Mouse (Mus musculus) mature B cell (primary cell): ENCODE results near the gene Fancf.

Experiments
- in situ Hi-C: fragments of 300-500 bp; cut with MboI; formaldehyde crosslinking; loops from 2 replicates; pipeline ENCODE4 v1.14.3; 2019

Fancf gene

DNA sequence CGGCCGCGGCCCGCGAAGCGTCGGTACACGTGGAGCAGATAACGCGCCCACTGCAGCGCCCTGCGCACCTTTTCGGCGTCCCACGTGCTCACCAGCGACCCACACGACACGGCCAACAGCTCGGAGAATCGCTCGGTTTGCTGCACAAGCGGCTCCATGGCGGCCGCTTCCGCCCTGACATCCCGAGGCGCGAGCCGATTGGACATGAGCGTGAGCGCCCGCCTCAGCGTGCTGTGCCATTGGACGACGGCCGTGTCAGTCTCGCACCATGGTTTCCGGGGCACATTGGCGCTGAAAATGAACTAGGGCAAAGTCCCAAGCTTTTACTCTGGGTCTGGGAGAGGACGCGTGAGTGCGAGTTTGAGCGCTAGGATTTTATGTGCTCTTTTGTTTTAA is at the start of gene Fancf:
TSS of gene Fancf (minus strand) at position 171 of the 396 bp plus-strand sequence.
- in situ Hi-C loops = no loop called here

- in situ Hi-C loops = no loop called here
Observed at GRCm38 (mm10) chr7:51899066-51899465, 37.0 kb upstream of the Fancf start.

GRCm38 (mm10) chr7:51894939-51895338 is 32.9 kb upstream of the Fancf start:
- in situ Hi-C loops = no loop called here

GRCm38 (mm10) chr7:51894133-51894801 is 32.2 kb upstream of the Fancf start:
- in situ Hi-C loops = no loop called here

- in situ Hi-C loops = no loop called here
Observed at GRCm38 (mm10) chr7:51893008-51893407, 30.9 kb upstream of the Fancf start.

DNA sequence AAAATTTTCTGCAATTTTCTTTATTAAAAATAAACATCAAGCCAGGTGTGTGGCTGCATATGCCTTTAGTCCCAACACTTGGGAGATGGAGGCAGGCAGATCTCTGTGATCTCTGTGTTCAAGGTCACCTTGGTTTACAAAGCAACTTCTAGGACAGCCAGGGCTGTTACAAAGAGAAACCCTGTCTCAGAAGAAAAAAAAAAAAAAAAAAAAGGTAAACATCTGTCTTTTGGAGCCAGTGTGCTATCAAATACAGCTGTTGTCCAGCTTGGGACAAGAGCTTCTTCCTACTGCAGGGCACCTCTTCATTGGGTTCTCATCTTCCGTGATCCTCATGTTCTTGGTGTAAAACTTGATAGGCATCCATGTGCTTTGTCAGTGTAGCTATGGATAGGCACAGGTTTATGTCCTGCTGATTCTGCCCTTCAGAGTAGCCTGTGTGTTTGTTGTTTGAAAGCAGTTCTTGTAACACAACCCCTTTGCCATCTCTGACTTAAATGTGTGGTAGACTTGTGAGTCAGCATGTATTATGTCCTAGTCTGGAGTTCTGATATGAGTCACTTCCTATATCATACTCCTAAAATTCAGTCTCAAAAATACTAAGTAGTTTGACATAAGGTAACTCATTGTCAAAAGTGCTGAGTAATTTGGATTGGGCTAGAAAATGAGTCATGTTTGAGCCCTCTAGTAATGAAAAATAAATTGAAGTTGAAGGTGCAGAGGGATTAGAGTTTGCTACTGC is 30.3 kb upstream of the Fancf start:
- in situ Hi-C loops = no loop called here

- in situ Hi-C loops = no loop called here
Observed at GRCm38 (mm10) chr7:51889601-51890000, 27.5 kb upstream of the Fancf start.

DNA sequence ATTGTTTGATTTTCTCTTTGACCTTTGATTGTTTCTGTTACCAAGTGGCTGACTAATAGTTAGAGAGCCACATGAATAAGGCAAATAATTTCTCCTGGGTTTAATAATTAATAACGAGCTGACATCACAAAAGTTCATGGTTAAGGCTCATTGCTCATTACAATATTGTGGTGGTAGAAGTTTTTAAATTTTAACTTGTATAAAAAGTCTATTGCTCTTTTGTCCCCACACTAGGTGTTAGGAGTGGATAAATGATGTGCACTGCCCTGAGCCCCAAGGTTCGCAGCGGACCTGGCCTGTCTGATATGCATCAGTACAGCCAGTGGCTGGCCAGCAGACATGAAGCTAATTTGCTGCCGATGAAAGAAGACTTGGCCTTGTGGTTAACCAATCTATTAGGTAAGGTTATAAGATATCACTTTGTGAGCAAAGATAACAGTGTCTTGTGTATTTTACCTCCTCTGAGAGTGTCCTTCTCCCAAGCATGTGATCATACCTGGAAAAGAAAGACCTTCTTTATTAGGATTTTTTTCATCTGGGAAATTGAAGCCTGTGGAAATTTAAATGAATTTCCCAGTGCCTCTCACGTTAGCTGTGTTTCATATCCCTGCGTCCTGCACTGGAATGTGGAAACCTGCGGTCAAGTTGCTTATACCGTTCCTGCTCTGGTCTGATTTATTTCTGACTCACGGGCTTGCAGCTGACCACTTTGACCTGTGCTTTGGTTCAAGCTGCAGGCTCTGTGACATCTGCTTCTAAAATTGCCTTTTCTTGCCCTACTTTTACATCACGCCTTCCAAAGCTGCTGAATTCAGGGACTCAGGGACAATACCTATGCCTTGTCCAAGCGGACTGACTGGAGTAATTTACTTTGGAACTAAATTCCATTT is 25.9 kb upstream of the Fancf start:
- in situ Hi-C loops = no loop called here

GRCm38 (mm10) chr7:51885345-51885744 is 23.3 kb upstream of the Fancf start:
- in situ Hi-C loops = no loop called here

GRCm38 (mm10) chr7:51880121-51880520 is 18.1 kb upstream of the Fancf start:
- in situ Hi-C loops = no loop called here

DNA sequence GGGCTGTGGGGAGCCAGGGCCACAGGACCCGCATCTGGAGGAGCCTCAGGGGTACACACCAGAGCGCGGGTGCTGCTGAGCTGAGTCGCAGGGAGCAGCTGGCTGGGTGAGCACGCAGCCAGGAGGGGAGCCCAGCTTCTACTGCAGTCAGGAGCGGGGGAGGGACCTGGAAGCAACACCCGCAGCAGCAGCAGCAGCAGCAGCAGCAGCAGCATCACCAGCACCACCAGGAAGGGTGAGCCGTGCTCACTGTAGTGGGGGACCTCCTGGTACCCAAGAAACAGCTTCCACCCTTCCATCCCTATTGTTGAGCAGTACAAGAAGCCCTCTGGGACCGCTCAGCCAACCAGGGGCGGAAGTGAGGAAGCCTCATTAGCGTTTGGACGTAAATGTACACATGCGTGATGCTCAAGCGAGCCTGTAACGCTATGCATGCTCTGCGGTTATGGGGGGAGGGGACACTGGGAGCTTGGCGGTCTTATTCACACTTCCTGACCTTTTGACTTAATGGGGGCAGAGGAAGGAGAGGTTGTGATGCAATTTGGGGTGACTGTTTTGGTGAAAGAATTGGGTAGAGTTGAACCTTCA is 17.2 kb upstream of the Fancf start:
- in situ Hi-C loops = no loop called here

DNA sequence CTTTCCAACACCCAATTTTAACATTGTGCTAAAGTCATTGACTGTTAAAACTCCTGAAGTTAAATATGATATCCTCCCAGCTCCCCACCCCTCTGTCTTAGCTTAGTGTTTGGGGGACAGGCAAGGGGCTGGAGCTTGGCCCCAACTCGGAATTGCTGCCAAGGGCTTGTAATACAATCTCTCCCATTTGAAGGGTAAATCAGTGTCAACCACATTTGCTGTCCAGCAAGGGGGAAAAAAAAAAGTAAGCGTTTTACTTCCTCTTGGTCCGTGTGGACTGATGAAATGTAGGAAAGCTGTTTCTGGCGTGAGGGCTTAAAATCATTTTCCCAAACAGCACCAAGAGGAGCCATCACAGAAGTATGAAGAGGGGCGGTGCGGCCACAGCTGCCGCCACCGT is 16.7 kb upstream of the Fancf start:
- in situ Hi-C loops = no loop called here

- in situ Hi-C loops = no loop called here
Observed at GRCm38 (mm10) chr7:51876316-51876715, 14.2 kb upstream of the Fancf start.

DNA sequence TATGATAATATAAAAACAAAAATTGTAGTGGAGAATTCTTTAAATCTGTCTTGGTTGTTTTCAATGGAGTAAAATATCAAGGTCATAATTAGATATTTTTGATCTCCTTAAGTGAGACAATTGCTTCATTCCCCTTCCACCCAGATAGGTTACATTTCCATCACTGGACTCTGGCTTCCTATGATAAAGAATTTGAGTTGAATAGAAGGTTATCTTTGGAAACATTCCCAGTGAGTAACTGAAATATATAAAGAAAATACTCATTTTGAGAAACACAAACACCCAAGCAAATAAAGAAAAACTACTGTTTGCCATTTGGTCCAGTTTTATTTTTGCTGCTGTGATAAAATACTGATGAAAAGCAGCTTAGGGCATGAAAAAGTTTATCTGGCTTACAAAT is 10.5 kb upstream of the Fancf start:
- in situ Hi-C loops = no loop called here

DNA sequence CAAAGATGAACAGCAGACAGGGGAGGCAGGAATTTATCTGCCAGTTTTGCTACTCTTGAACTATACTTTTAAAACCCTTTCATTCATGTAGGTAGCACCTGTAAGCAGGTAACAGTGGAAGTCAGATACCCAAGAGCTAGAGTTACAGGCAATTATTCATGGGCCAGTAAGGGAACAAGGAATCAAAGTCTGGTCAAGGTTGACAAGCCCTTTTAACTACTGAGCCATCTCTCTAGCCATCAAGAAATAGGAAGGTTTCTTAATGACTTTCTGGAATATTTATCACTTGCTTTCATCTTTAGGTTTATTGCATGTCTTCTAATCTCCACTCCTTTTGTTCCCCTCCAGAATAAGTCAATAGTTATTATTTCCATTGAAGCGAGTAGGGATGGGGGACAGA is 10.0 kb upstream of the Fancf start:
- in situ Hi-C loops = no loop called here

DNA sequence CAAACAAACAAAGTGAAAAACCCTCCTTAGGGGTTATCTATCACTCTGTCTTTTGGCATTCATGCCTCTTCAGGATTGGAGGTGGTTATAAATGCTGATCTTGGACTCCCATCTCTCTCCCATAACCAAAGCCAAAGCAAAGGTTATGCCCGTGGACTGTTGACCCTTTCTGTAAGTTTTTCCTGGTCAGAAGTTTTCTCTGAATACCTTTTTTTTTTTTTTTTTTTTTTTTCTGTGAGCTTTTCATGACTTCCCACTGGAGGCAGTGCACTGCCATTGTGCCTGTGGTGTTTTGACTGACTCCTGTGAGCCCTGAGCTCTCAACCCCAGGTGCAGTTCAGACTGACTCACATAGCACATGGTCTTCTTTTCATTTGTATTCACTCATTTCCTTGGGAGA is 5.9 kb upstream of the Fancf start:
- in situ Hi-C loops = no loop called here

DNA sequence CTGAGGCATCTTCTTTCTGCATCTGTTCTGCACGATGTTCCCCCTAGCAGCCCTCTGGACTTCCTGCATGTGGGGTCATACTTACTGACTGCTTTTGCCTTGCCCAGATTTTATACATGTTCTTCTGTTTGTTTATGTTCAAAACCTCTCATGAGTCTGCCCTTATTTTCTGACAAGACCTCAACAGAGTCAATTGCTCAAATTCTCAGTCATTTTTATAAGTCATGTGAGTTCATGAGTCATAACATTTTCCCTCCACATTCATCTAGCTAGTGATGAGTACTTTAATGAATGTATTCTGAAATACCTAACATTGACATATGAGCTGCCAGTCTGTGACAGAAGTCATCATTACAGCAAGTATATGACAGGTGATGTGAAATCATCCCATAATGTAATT is 3.3 kb upstream of the Fancf start:
- in situ Hi-C loops = no loop called here

DNA sequence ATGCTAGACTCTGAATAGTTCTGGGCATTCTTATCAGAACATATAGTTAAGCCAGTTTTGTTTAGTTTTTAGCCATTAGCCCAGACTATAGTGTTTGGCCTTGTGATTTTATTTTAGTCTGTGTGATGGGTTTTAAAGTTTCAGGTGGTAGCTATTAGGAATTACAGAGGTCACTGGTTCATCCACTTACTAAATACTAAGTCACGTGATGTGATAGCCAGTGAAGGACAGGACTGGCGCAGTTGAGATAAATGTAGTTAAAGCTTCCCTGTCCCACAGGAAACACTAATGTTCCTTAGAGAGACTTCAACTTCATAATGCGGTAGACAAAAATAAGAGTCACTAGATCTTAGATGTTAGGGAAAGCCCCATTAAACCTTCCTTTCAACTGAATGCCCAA is 775 bp upstream of the Fancf start:
- in situ Hi-C loops = no loop called here

- in situ Hi-C loops = no loop called here
Observed at GRCm38 (mm10) chr7:51861250-51862096, 594 bp downstream of the Fancf start, which contains the start of gene Gas2. Gas2 (plus strand) TSS chr7:51862015.

- in situ Hi-C loops = no loop called here
Observed at GRCm38 (mm10) chr7:51851890-51852507, 10.1 kb downstream of the Fancf start.

GRCm38 (mm10) chr7:51850877-51851276 is 11.2 kb downstream of the Fancf start:
- in situ Hi-C loops = no loop called here
